In genomic region chr6:113370194-113370929, GRCm38 (mm10) we compare ENCODE assay signal across 16 mouse cellular contexts.
"Had no signal": no experiment of that assay in that cellular context is flagged by ENCODE, and none has a peak within 500 bp of the region (broad histone marks: within the 10 kb centered on the region; RNA-seq: fewer than 3 reads in every experiment).

No protein-coding gene starts in this region.

- H3K4me2 ChIP-seq: limb, embryonic 12.5 days; liver, embryonic 13.5 days; midbrain, embryonic 11.5 days; midbrain, embryonic 15.5 days; neural tube, embryonic 12.5 days; stomach, embryonic 15.5 days had no signal

- ATAC-seq: hindbrain, embryonic 16.5 days; inflammation-experienced regulatory T-cells, adult 6 months; liver, postnatal 0 days; midbrain, embryonic 15.5 days had no signal

- H3K9ac ChIP-seq: limb, embryonic 12.5 days; liver, embryonic 13.5 days; liver, postnatal 0 days; midbrain, embryonic 15.5 days; neural tube, embryonic 12.5 days; stomach, embryonic 15.5 days had no signal

- H3K4me1 ChIP-seq: limb, embryonic 12.5 days; midbrain, embryonic 15.5 days; neural tube, embryonic 12.5 days; stomach, embryonic 15.5 days had no signal

- H3K27ac ChIP-seq: layer of hippocampus, adult 2 months; limb, embryonic 12.5 days; liver, embryonic 13.5 days; macrophage; midbrain, embryonic 15.5 days; neural tube, embryonic 12.5 days; stomach, embryonic 15.5 days had no signal

- H3K4me3 ChIP-seq: layer of hippocampus, adult 2 months; limb, embryonic 12.5 days; liver, embryonic 13.5 days; megakaryocyte, embryonic 14.5 days; midbrain, embryonic 15.5 days; neural tube, embryonic 12.5 days; stomach, embryonic 15.5 days had no signal

- H3K9me3 ChIP-seq: limb, embryonic 12.5 days; liver, embryonic 13.5 days; megakaryocyte, embryonic 14.5 days; midbrain, embryonic 15.5 days; neural tube, embryonic 12.5 days; stomach, embryonic 15.5 days had no signal

- H3K27me3 ChIP-seq: limb, embryonic 12.5 days; liver, embryonic 13.5 days; megakaryocyte, embryonic 14.5 days; midbrain, embryonic 15.5 days; neural tube, embryonic 12.5 days; stomach, embryonic 15.5 days had no signal

- DNase-seq: liver; liver, embryonic 13.5 days; liver, postnatal 0 days; retina, postnatal 1 day; thymus, adult 2 months; thymus, postnatal 25 days had no signal
